Mouse (Mus musculus) liver, embryonic 14.5 days (tissue): ENCODE results near the gene Stra8. TPM values are rescaled to one million over a fixed set of nuclear protein-coding genes. Genes with fewer than 3 reads are reported as not detected.

Source experiments
- ATAC-seq: fragments of 200-750 bp; cut with Nextera tagmentation; 2 replicates; pipeline ENCODE4 v1.8.0; 2017; ENCODE audit warnings: moderate number of reproducible peaks, mild to moderate bottlenecking, moderate library complexity; ENCODE audit not compliant: insufficient read depth
- DNase-seq, 3 experiments: peaks; one replicate each; pipeline ENCODE4 v3.0.0-alpha.2; 2012 to 2013; ENCODE audit warnings: low read depth in 3 of 3, low spot score in 3 of 3
- H3K27ac ChIP-seq: fragments of 300-500 bp; sonication (generic); 2 replicates; pipeline ENCODE4 v1.5.1; 2014; ENCODE audit warnings: moderate library complexity, mild to moderate bottlenecking, control low read depth, inconsistent platforms
- H3K27me3 ChIP-seq: fragments of 300-500 bp; sonication (generic); 2 replicates; pipeline ENCODE4 v1.6.1; 2014; ENCODE audit warnings: mild to moderate bottlenecking, low read length, moderate library complexity; ENCODE audit not compliant: control insufficient read depth, insufficient read depth
- H3K36me3 ChIP-seq: fragments of 300-500 bp; sonication (generic); replicated peaks from 2 replicates; pipeline ENCODE4 v1.6.1; 2014; ENCODE audit warnings: low read depth; ENCODE audit not compliant: control insufficient read depth, insufficient read depth
- H3K4me1 ChIP-seq, 2 experiments: fragments of 200-500 bp in 1 of 2; fragments of 300-500 bp in 1 of 2; sonication (generic) in 1 of 2; replicated peaks; 2 replicates each; pipeline ENCODE4 v1.6.1; 2012 to 2014; ENCODE audit warnings: antibody characterized with exemption in 1 of 2, inconsistent platforms in 1 of 2, low read length in 1 of 2; ENCODE audit not compliant: control insufficient read depth in 2 of 2, insufficient read depth in 2 of 2
- H3K4me2 ChIP-seq: fragments of 300-500 bp; sonication (generic); 2 replicates; pipeline ENCODE4 v1.6.1; 2014; ENCODE audit warnings: low read depth, mild to moderate bottlenecking, control low read depth, moderate library complexity
- H3K4me3 ChIP-seq, 2 experiments: fragments of 200-500 bp in 1 of 2; fragments of 300-500 bp in 1 of 2; sonication (generic) in 1 of 2; 2 replicates each; pipeline ENCODE4 v1.5.1; 2012 to 2014; ENCODE audit warnings: low read depth in 2 of 2, low read length in 2 of 2, mild to moderate bottlenecking in 2 of 2, control low read depth in 1 of 2, inconsistent platforms in 1 of 2, moderate library complexity in 1 of 2; ENCODE audit not compliant: insufficient read depth in 1 of 2
- H3K9ac ChIP-seq: fragments of 300-500 bp; sonication (generic); replicated peaks from 2 replicates; pipeline ENCODE4 v1.6.1; 2014; ENCODE audit warnings: mild to moderate bottlenecking, control low read depth, moderate library complexity
- H3K9me3 ChIP-seq: fragments of 300-500 bp; sonication (generic); 2 replicates; pipeline ENCODE4 v1.6.1; 2016; ENCODE audit warnings: low read length, mixed read lengths; ENCODE audit not compliant: control insufficient read depth
- CTCF ChIP-seq: IDR thresholded peaks from 2 replicates; pipeline ENCODE4 v1.5.1; 2016; ENCODE audit warnings: antibody characterized with exemption, low read depth, control low read depth
- EP300 ChIP-seq: IDR thresholded peaks from 2 replicates; pipeline ENCODE4 v1.6.1; 2016; ENCODE audit warnings: antibody characterized with exemption, low read depth
- WGBS: fragments of 180-500 bp; shearing (Covaris S2); extraction: QIAGEN DNeasy Blood & Tissue Kit; methylation state at CpG from one replicate; pipeline ENCODE4 v1.1.7; 2014; ENCODE audit not compliant: insufficient replicate concordance; 5-methylcytosine and 5-hydroxymethylcytosine counted together
- polyA plus RNA-seq, 2 experiments: library from polyadenylated mRNA; depleted of rRNA in 1 of 2; stranded (reverse) in 1 of 2; unstranded in 1 of 2; fragments of >200 nt; fragmentation: Nextera tagmentation in 1 of 2; extraction: Ambion mirVana in 1 of 2; gene quantifications; 2 replicates each; pipeline versions ENCODE4 v1.2.1 to v1.2.3; 2012 to 2014

The Stra8 gene
- polyA plus RNA-seq, 2 experiments, result not detected

DNA sequence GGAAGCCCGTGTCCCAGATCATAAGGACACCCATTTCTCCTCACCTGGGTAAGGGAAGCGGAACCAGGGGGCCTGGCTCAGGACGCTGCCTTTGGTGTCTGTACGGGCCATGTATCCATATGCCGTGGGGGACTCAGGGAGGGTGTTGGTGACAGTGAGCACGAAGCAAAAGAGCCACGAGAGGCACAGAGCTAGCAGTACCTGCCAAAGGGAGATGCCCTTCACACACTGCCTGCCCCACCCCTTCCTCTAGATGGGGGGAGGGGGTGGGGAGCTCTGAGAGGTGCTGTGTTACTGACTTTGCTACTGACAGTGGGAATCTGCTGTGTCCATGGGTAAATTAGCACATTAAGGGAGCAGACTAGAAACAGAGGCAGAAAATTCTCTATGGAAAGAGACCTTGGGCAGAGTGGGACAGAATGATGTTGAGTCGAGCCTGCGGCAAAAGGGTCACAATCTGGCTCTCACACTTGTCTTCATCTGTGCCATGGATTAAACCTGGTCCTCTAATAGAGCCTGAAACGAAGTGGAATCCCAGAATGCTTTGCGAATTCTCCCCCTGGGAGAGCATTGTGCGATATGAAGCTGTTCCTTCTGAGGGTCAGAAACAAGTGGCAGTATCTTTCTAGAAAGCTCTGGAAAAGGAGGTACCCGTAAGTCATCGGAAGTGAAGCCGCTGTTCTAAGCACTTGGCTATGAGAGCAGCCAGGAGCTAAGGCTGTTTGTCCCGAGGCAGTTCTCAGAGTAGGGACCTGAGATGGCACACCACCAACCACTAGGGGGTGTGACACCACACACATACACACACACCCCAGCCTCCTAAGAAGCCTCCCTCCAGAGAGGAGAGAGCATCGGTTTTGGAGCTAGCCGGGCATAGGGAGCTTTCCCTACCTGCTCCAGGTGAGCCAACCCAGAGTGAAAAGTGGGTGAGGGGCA is 35.2 kb downstream of the Stra8 start:
- Histone ChIP-seq H3K36me3 (no peaks in the 10 kb centered on the region), H3K4me3 (peak overlapping the region; percentile 12 to 41; a peak in 3 of 4 replicates), H3K9ac (no peak overlapping the region), H3K4me1 (peaks cover 0 to 6% of the 10 kb centered on the region in 2 experiments; a peak in 2 of 4 replicates), H3K27ac (no peak overlapping the region), H3K9me3 (no peaks in the 10 kb centered on the region), H3K27me3 (no peaks in the 10 kb centered on the region), H3K4me2 (peak overlapping the region; percentile 53)
- WGBS, result 37% methylated on average over 18 of the region's 18 CpGs
- DNase-seq (peak; percentile 4 to 26 (median 12)), ATAC-seq (peak; percentile 58; the same call in 1 of the 2 replicates)
- TF ChIP-seq CTCF (peak; percentile 79), EP300 (no peak)

DNA sequence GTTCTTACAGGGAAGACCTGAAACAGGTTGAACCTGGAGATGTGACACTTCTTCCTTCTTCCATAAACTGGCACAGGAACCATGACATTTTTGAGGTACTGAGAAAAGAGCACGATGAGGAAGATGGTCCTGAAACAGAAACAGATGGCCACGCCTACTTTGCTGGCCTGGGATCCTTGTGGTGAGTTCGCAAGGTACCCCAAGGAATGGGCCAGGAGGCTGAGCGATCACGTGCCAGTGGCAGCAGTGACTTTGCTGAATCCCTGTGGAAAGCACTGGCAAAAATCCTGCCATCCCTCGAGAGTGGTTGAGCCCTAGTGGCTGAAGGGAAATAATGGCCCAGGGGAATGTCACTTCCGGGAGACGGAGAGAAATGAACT is 35.9 kb downstream of the Stra8 start:
- H3K27me3 ChIP-seq, result no peaks in the 10 kb centered on the region
- no peak overlapping the region for H3K9ac ChIP-seq
- ATAC-seq (no peak), DNase-seq (no peak)
- H3K9me3 ChIP-seq, result no peaks in the 10 kb centered on the region
- H3K4me2 ChIP-seq, result peak overlapping the region; percentile 53
- H3K4me1 ChIP-seq, result peaks cover 0 to 6% of the 10 kb centered on the region in 2 experiments; a peak in 2 of 4 replicates
- WGBS, result 38% methylated on average over 8 of the region's 8 CpGs
- H3K36me3 ChIP-seq, result no peaks in the 10 kb centered on the region
- H3K27ac ChIP-seq, result no peak overlapping the region
- TF ChIP-seq CTCF, result no peak
- no peak for TF ChIP-seq EP300
- H3K4me3 ChIP-seq, result peak overlapping the region in 1 of 2 experiments; percentile 12; a peak in 1 of 4 replicates

DNA sequence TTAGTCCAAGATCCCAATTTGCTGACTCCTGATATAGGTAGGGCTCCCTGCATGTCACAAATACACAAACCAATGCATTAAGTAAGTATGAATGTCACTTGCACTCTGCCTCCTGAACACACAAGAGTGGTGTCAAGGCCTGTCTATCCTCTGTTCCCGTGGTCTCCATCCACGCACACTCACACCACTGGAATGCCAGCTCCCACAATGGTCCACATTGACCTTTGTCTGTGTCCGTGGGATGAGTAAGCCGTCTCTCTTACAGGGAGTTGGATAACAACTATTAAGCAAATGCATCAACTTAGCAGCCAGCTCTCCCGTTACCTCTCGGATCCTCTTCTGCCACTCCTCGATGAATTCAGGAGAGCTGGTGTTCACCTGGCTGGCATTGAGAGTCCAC is 39.2 kb downstream of the Stra8 start:
- Histone ChIP-seq H3K27ac (no peak overlapping the region), H3K9ac (no peak overlapping the region), H3K27me3 (no peaks in the 10 kb centered on the region), H3K4me3 (no peak overlapping the region), H3K9me3 (no peaks in the 10 kb centered on the region), H3K4me1 (peaks cover 0 to 3% of the 10 kb centered on the region in 2 experiments; a peak in 1 of 4 replicates), H3K36me3 (no peaks in the 10 kb centered on the region), H3K4me2 (no peak overlapping the region)
- ATAC-seq, result no peak
- no peak for DNase-seq
- TF ChIP-seq EP300 (no peak), CTCF (no peak)
- WGBS, result 75% methylated on average over 7 of the region's 7 CpGs

DNA sequence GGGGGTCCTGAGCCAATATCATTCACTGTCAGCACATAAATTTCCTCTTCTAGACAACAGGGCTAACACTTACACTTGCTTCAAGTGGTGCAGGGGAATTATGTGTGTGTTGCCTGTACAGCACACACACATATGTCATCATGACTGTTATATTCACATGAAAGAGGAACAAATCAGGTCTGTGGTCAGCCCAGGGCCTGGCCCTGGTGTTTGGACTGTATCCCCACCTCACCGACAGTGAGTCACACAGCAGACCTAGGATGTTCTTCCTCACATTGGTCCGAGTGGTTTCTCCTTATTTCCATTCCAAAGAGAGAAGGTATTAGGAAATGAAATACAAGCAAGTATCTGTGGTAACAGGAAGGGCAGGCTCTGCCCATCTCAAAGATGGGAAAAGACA is 44.6 kb downstream of the Stra8 start:
- Histone ChIP-seq H3K36me3 (no peaks in the 10 kb centered on the region), H3K4me1 (no peaks in the 10 kb centered on the region), H3K27me3 (no peaks in the 10 kb centered on the region), H3K4me3 (no peak overlapping the region), H3K9me3 (no peaks in the 10 kb centered on the region), H3K4me2 (no peak overlapping the region), H3K27ac (no peak overlapping the region), H3K9ac (no peak overlapping the region)
- TF ChIP-seq EP300, result no peak
- no peak for TF ChIP-seq CTCF
- WGBS, result 37% methylated on average over 2 of the region's 2 CpGs
- ATAC-seq (no peak), DNase-seq (no peak)

DNA sequence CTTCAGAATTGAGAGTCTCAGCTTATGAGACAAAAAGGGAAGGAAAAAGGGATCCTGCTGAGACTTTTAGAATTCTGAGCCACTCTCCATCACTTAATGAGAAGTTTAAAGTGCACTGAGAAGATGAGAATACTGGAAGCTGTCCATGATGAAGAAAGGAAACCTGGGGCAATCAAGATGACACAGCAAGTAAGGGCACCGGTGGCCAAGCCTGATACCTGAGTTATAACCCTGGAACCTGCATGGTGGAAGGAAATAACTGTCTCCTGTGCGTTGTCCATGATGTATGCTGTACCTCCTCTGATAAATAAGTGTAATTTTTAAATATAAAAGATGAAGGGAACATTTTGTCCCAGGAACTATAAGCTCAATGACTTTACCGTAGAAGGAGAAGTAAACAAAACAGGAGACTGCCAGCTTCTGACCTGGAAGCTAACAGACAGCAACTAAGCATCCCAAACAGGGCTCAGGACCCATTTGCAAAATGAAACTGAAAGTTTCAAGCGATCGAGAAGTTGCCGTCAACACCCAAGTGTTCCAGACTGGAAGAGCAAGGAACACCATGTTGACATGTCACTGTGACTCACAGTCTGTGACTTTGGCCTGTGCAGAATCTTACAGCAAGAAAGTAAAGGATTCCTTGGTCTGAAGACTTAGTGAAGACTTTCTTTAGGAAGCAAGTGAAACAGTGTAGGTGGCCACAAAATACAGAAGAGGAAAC is 46.0 kb downstream of the Stra8 start:
- DNase-seq (no peak), ATAC-seq (no peak)
- no peak overlapping the region for H3K9ac ChIP-seq
- WGBS, result 61% methylated on average over 6 of the region's 6 CpGs
- no peaks in the 10 kb centered on the region for H3K4me1 ChIP-seq
- no peaks in the 10 kb centered on the region for H3K9me3 ChIP-seq
- no peak overlapping the region for H3K27ac ChIP-seq
- H3K36me3 ChIP-seq, result no peaks in the 10 kb centered on the region
- TF ChIP-seq CTCF (no peak), EP300 (no peak)
- H3K4me2 ChIP-seq, result no peak overlapping the region
- no peaks in the 10 kb centered on the region for H3K27me3 ChIP-seq
- no peak overlapping the region for H3K4me3 ChIP-seq
